Mouse (Mus musculus): ENCODE measurements at regions not wholly inside any gene's neighbourhood (a gene's known extent, or its start where the extent isn't known, plus 50 kb on each side); places are given as distances from the start of the nearest gene placed in this dataset.
A peak's percentile ranks its signal among the peaks of the same experiment; 100 is the strongest.

DNA sequence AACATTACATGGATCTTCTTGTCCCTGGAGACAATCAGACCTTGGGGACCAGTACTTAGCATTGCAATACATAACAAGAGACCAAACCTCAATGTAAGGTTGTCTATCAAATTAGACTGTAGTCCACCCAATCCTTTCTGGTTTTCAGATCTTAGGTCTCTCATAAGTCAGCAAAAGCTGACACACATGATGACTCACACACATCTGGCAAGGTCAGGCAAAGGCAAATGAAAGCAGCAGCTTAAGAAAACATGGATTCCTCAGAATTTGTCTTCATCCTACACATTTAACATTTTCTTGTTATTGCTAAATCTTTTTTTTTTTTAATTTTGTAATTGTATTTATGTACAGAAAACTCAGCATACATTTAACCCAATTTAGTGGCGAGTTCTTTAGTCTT, 52.0 kb downstream of the Gm11983 start:
- DNase-seq (ENCODE audit: low spot score in 2 of 2): no peak

GRCm38 (mm10) chr11:6782826-6783225, 54.6 kb downstream of the Gm11983 start:
- DNase-seq (ENCODE audit: low spot score in 2 of 2): no peak

DNA sequence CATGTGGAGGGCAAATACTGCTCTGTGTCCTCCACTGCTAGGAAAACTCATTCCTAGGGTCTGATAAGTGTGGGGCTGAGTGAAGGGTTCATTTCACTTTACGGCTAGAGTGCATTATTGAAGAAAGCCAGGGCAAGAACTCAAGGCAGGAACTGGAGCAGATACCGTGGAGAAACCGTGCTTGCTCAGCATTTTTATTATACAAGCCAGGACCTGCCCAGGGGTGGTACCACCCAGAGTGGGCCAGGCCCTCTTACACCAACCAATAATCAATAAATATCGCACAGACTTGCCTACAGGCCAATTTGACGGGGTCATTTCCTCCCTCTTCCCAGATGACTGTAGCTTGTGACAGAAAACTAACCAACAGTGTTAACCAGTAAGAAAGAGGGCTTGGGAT, 57.7 kb downstream of the Gm11983 start:
- DNase-seq (ENCODE audit: low spot score in 2 of 2): no peak

- DNase-seq (ENCODE audit: low spot score in 2 of 2): no peak
Observed at GRCm38 (mm10) chr11:6778596-6779360, 58.7 kb downstream of the Gm11983 start.

DNA sequence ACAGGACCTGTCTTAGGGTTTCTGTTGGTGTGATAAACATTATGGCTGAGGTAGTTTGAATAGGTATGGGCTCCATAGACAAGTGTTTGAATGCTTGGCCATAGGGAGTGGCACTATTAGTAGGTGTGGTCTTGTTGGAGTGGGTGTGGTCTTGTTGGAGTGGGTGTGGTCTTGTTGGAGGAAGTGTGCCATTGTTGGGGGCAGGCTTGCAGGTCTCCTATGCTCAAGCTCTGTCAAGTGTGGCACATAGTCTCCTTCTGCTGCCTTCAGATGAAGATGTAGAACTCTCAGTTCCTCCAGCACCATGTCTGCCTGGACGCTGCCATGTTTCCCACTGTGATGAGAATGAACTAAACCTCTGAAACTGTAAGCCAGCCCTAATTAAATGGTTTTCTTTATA, 59.9 kb downstream of the Gm11983 start:
- no peak for DNase-seq (ENCODE audit: low spot score in 2 of 2)

- no peak for DNase-seq (ENCODE audit: low spot score in 2 of 2)
Observed at GRCm38 (mm10) chr11:6774656-6775055, 62.8 kb downstream of the Gm11983 start.

DNA sequence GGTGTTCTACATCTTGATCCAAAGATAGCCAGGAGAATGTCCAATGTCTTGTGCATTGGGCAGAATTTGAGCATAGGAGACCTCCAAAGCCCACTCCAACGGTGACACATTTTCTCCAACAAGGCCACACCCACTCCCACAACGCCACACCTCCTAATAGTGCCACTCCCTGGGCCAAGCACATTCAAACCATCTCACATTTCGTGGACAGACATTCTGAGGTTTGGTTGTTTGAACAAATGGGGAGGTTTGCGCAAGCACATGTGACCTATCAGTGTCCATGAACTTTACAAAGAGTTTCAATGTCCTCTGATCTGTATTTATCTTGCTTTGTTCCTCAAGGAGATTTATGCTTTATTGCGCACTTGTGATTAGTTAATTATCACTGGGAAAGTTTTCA, 63.5 kb downstream of the Gm11983 start:
- no peak for DNase-seq (ENCODE audit: low spot score in 2 of 2)

DNA sequence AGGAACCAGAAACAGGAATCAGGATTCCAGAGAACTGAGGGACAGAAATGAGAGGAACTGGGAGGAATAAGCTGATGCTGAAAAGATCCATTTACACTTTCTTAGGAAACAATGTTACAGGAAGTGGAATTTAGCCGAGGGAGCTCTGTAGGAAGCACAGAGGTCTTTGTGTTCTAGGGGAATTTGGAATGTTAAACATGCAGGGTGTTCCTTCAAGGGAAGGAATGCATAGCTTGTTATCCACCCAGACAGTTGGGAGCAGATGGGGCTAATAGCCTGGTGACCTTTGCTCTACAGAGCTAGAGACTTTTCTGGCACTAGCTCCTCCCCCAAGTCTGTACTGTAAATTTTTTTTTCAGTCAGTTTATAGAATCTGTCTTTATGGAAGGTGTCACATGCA, 64.1 kb downstream of the Gm11983 start:
- no peak for DNase-seq (ENCODE audit: low spot score in 2 of 2)

GRCm38 (mm10) chr11:6769437-6769765, 68.1 kb downstream of the Gm11983 start:
- no peak for DNase-seq (ENCODE audit: low spot score in 2 of 2)

- DNase-seq (ENCODE audit: low spot score in 2 of 2): peak; percentile 63 to 81
Observed at GRCm38 (mm10) chr11:6768599-6769436, 68.6 kb downstream of the Gm11983 start.

- DNase-seq (ENCODE audit: low spot score in 2 of 2): no peak
Observed at GRCm38 (mm10) chr11:6766725-6767124, 70.7 kb downstream of the Gm11983 start.

DNA sequence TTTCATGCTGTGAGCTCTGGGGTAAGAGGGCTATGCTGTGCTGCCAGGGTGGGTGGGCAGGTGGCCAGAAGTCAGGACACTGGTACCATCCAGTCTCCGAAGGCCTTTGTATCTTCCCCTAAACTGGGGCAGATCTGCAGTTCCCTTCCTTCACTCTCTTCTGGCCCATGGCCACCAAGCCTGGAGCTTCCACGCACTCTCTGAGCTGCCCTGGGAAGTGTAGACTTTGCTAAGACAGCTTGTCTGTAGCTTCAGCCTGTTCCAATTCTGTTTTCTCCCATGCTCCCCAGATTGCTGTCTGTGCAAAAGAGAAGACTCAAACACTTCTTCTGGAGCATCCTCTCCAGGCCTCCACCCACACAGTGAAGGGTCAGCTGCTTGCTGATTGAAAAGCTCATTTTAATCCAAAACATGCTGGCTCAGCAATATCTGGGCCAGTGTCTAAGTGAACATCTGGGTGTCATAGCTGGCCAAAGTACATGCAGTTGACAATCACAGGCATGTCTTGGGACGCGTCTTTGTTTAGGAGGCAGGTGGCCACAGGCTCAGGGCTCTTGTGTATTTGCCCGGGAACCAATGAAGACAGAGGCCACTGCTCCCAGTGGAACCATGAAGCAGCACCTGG, 72.0 kb downstream of the Gm11983 start:
- DNase-seq (ENCODE audit: low spot score in 2 of 2): no peak

GRCm38 (mm10) chr11:6764186-6764585, 73.3 kb downstream of the Gm11983 start:
- no peak for DNase-seq (ENCODE audit: low spot score in 2 of 2)

- no peak for DNase-seq (ENCODE audit: low spot score in 2 of 2)
Observed at GRCm38 (mm10) chr11:6763001-6763400, 74.5 kb downstream of the Gm11983 start.

DNA sequence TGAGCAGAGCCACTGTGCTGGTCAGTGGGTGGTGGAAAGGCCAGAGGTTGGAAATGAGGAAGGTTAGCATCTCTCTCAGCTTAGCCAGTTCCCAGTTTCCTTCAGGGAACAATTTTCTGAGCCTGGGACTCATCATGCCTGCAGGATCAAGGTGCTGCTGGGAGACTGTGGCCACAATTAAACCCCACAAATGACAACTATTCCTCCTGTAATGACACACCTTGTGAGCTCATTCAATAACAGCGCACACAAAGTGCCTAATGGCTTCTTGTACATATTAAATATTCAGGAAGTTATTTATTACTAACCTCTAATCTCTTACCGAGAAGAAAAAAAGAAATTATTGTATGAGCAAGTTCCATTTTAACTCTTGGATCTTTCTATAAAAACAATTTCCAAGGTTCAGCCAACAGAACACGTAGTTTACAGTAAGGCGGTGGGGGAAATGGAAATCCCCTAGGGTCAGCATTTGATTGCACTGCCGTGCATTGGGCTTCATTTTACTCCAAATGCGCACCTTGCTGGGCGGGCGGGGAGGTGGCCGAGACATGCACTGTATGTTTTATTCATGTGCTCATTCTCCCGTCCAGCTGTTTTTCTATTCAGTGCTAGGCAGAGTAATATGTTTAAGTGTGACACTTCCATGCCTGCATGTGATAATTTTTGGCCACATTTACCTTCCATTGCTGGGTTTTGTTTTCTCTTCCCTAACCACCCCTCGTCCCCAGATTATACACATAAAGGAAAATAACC, 75.4 kb downstream of the Gm11983 start:
- DNase-seq (ENCODE audit: low spot score in 2 of 2): no peak

- DNase-seq (ENCODE audit: low spot score in 2 of 2): no peak
Observed at GRCm38 (mm10) chr11:6759578-6759977, 77.9 kb downstream of the Gm11983 start.

GRCm38 (mm10) chr11:6739439-6739838, 81.1 kb downstream of the Ramp3 start:
- no peak for DNase-seq (ENCODE audit: low spot score in 2 of 2)

DNA sequence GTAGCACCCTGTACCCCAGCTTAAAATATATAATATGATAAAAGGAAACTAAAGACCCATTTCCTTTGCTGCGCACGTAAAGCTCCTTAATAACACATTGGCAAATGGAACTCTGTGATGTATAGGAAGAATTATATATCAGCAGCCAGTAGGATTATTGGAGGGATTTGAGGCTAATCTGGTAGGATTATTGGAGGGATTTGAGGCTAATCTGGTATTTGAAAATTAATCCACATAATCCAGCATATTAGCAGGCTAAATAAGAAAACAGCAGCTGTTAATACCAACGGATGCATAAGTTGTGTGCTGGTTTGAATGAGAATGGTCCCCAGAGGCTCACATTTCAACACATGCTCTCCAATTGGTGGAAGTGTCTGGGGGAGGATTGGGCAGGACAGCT, 80.3 kb downstream of the Ramp3 start:
- DNase-seq (ENCODE audit: low spot score in 2 of 2): no peak

DNA sequence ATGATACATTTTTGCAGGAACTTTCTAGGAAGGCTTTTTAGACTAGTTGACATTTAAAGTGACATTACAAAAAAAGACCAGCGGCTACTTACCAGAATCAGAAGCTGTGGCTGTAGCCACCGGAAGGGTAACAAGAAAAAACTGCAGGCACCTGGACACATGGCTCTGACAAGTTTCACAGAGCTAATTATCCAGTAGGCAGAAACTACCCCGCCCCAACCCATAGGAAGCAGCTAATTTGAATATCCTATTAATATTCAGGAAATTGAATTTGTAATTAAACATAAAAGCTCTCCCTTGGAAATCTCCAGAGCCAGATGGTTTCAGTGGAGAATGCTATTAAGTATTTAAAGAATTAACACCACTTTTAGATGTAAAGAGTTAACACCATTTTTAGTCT, 79.8 kb downstream of the Ramp3 start:
- DNase-seq (ENCODE audit: low spot score in 2 of 2): no peak

DNA sequence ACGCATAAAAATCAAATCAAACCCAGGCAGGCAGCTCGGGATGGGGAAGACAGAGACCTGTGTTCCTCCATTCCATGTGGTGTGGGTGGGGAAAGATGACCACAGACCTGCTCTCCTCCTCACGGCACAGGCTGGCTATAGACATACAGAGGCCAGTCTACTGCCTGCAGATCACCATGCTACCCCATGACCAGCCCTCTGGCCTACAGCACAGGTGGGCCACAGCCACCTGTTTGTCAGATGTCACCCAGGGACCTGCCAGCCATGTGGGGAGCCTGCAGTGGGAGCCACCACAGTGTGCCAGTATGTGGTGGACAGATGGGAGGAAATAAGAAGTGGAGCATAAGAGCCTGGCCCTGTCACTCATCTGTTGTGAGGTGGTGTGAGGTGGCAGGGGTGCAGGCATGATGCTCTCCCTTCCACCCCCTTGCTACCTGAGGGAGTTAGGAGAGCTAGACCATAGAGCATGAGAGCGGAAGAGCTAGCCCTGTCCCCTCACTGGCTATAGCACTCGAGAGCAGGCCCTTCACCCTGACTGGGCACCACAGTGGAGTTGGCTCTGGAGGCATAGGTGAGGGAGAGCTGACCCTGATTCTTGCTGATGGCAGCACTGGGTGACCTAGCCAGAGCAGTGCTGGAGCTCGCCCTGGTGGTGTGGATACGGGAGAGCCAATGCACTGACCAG, 76.6 kb downstream of the Ramp3 start:
- DNase-seq (ENCODE audit: low spot score in 2 of 2): no peak

DNA sequence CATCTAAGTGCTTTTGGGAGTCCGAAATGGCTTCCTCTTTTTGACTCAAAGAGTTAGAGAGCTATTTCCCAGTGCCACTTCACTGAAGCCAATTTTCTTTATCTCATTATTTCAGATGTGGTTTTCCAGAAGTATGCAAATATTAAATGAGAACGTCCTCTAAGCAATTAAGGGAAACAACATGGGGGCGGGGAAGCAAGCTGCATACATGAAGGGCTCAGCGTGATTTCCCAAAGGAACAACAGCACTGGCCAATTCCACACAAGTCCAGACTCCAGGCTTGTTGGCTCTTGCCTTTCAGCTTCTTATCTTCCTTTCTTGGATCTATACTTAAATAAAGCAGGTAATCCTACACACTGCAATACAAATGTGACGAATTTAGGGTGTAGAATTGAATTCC, 73.2 kb downstream of the Ramp3 start:
- no peak for DNase-seq (ENCODE audit: low spot score in 2 of 2)
